Mouse (Mus musculus): ENCODE results near the gene Tnfrsf12a. TPM values are rescaled to one million over a fixed set of nuclear protein-coding genes. Genes with fewer than 3 reads are reported as not detected.

Gene Tnfrsf12a
- total RNA-seq (2021): 1 to 10 TPM; 3.3 to 4.1 TPM

DNA sequence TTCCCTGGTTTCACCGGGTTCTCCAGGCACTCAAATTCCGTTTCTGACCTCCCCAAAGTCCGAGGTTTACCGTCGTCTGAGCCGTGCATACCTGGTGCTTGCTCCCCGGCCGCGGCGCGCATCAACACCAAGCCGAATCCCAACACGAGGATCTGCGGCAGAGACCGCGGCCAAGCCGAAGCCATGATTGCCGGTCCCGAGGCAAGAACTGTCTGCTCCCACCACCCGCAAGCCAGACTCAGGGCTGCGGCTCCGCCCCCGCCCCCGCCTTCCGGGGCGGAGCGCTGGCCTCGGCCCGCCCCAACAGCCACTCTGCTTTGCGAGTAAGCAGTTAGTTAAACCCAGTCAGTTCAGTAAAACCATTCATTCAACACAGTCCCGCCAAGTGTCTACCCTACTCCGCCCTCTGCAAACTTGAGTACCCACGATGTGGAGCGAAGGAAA lies at the start of gene Tnfrsf12a:
TSS of gene Tnfrsf12a (minus strand) at position 233 of the 444 bp plus-strand sequence.
- intact Hi-C loops (cut with DNase I): no loop called here
- peak; percentile 43 to 88 for DNase-seq (ENCODE audit: extremely low spot score in 1 of 2, low spot score in 2 of 2)

DNA sequence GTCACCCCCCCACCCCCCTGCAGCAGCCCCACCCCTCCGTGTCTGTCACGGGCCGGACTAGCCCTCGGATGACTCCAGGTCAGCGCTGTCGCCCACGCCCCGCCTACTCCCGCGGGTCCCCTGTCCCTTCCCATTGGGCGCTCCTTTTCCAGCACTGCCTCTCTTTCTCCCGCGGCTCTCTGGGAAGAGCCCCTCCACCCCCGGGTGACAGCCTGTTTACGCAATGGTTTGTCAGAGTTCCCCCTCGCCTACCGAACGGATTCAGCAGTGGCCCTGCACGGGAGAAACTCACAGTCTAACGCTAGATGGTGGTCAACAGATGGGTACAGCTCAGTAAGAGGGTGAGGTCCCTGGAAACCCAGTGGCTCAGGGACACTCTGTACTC lies 49.5 kb upstream of the Tnfrsf12a start:
- intact Hi-C loops (cut with DNase I): no loop called here
- peak; percentile 59 to 91 for DNase-seq (ENCODE audit: extremely low spot score in 1 of 2, low spot score in 2 of 2)

DNA sequence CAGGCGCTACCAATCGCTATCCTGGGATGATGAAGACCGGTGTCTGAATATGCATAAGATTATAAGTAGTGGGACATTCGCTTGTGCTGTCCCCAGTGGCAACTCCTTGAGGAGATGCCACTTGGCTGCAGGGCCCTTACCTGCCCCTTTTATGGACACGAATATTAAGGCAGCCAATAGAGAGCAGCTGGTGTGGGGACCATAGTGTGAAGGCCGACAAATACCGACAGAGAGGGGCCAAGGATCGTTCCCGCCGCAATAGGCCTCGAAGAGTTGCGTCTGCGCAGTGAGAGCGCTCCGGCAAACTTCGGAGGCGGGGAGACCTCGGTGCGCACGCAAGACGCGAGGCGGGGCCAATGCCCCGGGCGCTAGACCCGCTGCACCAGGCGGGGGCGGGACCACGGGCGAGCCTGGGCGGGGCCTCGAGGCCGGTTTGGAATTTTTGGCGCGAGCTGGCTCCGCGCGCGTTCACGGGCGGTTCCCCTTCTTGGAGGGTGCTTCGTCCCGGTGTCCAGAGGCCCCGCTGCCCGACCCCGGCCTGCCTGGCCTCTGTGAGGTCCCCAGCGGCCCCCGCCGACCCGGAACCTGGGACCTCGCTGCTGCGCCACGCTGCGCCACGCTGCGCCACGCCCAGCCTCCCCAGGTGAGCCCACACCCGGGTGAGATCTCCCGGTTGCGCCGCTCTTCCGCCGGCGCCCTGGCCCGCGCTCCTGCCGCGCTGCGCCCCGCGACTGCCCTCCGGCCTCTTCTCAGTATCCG lies 48.9 kb upstream of the Tnfrsf12a start, which contains the start of gene Pkmyt1:
TSS of gene Pkmyt1 (plus strand) at position 338 of the 759 bp plus-strand sequence.
- intact Hi-C loops (cut with DNase I): no loop called here
- DNase-seq (ENCODE audit: extremely low spot score in 1 of 2, low spot score in 2 of 2): peak; percentile 90 to 97

DNA sequence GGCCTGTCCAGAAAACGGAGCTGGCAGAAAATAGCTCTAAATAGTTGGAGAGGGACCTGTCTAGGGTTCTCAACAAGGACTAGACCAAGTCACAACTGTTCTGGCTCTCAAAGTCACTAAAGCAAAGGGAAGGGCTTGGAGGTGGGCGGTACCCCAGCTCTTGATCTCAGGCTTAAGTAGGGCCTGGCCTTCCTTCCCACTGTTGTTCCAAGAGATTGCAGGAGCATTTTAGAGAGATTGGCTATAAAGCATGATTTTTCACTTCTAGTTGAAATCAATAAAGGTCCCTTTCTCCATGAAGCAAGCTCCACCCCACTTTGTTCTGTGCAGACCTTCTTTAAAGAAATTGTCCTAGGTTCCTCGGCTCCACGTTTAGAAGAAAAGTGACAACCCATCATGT lies 48.2 kb upstream of the Tnfrsf12a start:
- intact Hi-C loops (cut with DNase I): no loop called here
- no peak for DNase-seq (ENCODE audit: extremely low spot score in 1 of 2, low spot score in 2 of 2)

DNA sequence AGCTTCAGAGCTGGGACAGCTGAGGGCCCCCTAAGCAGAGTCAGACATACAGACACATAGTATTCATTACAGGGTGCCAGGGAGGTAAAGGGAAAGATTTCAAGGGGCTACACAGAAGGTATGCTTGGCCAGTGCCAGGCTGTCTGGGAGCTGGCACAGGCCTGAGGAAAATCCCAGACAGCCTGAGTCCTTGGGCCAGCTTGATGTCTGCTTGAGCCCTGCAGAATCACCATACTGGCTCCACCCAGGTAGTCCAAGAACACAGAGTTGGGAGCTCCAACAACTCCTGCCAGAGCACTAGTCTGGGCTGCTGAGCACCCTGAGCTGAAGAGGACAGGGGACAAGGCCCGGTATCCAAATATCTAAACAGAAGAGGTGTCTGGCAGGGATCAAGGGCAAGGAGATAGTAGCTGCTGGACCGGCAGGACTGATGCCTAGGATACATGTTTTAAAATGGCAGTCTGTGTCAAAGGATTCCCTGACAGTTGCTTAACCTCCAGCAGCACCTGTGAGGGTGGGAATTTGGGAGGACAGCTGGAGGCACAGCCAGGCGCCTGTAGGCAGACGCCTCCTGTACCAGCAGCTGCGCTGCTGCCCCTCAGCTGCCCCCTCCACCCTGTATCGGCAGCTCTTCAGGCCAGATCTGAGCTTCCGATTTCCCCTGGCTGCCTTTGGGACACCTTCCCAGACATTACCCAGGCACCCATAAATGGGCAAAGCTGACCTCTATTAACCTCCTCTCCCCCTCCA lies 45.3 kb upstream of the Tnfrsf12a start, which contains the start of gene 1520401A03Rik:
TSS of gene 1520401A03Rik (minus strand) at position 408 of the 750 bp plus-strand sequence.
- DNase-seq (ENCODE audit: extremely low spot score in 1 of 2, low spot score in 2 of 2): no peak
- intact Hi-C loops (cut with DNase I): no loop called here

DNA sequence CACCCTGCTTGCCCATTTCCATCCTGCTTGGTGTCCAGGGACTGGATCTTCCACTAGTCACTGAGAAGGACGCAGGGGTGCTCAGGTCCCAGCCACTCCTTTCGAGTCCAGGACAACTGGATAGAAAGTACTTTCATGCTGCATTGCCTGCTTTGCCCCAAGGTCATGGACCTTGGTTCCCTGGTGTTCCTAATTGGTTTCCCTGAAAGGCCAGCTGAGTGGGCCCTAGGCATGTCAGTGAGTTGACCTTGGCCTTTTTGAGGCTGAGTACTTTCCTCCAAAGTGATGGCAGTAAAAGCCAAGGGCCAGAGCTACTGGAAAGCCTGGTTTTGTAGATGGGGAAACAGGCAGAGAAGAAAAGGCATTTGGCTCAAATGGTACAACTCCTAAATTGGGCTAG lies 44.6 kb upstream of the Tnfrsf12a start:
- intact Hi-C loops (cut with DNase I): no loop called here
- no peak for DNase-seq (ENCODE audit: extremely low spot score in 1 of 2, low spot score in 2 of 2)

DNA sequence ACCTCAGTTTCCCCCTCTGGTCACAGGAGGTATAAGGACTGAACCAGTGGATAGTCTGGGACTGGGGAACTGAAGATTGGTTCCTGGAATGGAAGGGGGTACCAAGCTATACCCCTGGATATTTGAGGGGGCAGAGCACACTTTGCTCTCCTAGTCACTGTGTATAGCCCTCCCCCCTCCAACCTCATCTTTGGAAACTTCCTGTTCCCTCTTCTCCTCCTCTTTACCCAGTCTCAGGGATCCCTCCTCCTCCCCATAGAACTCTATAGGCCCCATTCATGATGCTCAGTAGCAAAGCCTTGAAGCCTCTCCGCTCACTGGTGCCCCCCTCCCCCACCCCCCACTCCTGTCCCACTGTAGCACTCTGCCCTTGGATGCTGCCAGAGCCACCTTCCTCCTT lies 42.2 kb upstream of the Tnfrsf12a start:
- no peak for DNase-seq (ENCODE audit: extremely low spot score in 1 of 2, low spot score in 2 of 2)
- intact Hi-C loops (cut with DNase I): no loop called here

DNA sequence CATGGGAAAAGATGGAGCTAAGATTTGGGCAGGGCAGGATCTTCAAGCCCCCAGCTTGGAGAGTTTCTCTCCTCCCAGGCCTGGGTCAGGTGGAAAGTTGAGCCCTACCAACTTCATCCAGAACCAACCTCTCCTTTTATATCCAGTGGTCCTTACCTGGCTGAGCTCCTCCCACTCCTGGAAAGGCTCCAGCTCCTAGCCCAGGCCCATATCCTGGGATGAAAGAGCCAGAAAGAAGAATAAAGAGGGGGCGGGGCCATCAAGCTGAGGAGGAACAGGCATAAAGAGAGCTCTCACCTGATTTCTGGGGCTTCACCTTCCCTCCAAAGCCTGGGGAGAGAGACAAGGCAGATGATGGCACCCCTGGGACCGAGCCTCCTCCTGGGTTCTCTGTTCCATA lies 39.7 kb upstream of the Tnfrsf12a start:
- no peak for DNase-seq (ENCODE audit: extremely low spot score in 1 of 2, low spot score in 2 of 2)
- intact Hi-C loops (cut with DNase I): no loop called here

DNA sequence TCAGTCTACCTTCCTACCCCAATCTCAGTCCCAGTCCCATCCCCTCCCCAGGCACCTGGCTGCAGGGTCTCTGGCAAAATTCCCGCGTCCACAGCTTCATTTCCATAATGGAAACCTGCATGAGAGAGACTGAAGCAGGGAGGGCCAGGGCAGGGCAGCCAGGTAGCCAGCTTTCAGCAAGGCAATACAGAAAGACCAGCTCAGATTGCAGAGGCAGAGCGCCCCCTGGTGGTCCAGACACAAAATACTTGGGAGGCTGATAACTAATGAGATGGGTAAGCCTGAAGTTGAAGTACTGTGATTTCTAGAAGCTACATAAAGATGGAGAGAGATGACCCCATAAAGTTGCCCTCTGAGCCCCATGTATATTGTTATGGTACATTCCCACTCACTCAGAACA lies 28.9 kb upstream of the Tnfrsf12a start:
- intact Hi-C loops (cut with DNase I): loop anchor here (5.0 to 10.0 kb wide), 2 partner anchors 134 to 511 kb away; partner anchors contain the start of gene Zfp40
- DNase-seq (ENCODE audit: extremely low spot score in 1 of 2, low spot score in 2 of 2): peak; percentile 47 to 82

DNA sequence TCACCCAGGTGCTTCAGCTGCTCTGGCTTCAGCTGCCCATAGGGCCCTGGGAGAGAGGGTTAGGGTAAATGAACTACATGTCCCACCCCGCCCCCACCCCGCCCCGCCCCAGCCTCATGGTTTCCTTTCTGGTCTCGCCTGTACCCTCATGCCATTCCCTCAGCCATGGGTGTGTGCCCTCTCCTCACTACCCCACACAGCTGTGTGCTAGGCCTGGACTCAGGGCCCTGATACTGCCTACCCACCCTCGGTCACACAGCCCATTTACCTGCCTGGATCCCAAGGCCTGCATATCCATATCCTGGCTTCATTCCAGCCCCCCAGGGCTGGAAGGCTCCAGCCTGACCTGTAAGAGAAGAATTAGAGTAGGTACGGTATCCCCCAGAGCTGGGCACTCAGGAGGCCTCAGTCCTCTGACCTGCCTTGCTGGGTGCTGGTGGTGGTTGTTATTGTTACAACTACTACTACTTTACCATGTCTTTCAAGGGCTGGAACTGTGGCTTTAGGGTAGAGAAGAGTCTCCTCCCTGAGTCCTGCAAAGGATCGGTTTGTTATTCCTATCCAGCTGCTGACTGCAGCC lies 28.3 kb upstream of the Tnfrsf12a start:
- DNase-seq (ENCODE audit: extremely low spot score in 1 of 2, low spot score in 2 of 2): no peak
- intact Hi-C loops (cut with DNase I): loop anchor here (5.0 to 10.0 kb wide), 2 partner anchors 133 to 511 kb away; partner anchors contain the start of gene Zfp40

DNA sequence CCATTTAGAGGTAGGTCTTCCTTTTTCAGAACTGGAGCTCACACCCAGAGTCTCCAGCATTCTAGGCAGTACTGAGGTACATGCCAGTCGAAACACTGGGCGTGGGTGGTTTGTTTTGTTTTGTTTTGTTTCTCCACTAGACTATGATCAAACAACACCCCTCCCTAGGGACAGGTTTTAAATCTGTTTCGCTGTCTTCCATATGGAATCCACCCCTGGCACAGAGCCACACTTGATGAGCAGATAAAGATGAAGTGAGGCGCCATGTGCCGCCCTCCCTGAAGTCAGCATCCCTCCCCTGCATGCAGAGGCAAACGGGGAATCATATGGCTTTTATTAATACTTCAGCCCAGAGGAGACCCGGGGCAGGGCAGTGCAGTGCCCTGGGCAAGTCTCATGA lies 27.5 kb upstream of the Tnfrsf12a start:
- DNase-seq (ENCODE audit: extremely low spot score in 1 of 2, low spot score in 2 of 2): peak in 1 of 2 experiments; percentile 63
- intact Hi-C loops (cut with DNase I): loop anchor here (5.0 to 10.0 kb wide), 2 partner anchors 132 to 510 kb away; partner anchors contain the start of gene Zfp40

DNA sequence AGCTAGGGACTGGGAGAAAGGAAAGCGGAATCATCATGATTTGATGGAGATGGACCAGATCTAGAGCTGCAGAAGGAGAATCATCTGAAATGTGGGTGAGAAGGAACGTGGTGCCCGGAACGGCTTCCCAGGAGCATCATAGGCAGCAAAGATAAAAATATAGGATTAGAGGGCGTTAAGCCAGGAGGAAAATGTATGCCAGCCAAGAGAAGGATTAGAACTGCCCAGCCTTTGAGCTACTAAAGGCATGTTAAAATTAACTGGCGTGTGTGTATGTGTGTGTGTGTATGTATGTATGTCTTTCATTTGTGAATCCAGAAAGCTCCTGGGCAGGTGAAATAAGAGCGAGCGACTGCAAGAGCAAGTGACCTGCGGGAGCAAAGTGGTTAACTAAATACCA lies 26.0 kb upstream of the Tnfrsf12a start:
- intact Hi-C loops (cut with DNase I): loop anchor here (10.0 kb wide), 1 partner anchor 508 kb away; the partner anchor contains the start of gene Zfp40
- DNase-seq (ENCODE audit: extremely low spot score in 1 of 2, low spot score in 2 of 2): no peak

DNA sequence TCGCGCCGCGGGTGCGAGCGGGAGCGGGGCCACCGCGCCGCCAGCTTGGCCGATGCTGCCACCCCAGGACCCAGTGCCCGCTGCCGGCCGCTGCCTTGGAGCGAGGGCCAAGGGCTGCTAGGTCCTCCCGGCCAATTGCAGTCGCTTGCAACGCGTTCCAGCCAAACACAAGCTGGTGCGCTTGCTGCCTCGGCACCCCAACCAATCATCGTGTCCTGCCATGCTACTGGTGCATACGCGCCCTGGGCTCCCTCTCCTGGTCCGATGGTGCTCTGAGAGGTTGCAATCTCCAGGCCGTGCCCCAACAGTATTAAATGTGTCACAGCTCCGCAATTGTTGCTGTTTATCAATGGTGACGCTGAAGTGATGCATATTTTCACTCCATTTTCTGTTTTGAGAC lies 22.8 kb upstream of the Tnfrsf12a start:
- peak; percentile 88 to 94 for DNase-seq (ENCODE audit: extremely low spot score in 1 of 2, low spot score in 2 of 2)
- intact Hi-C loops (cut with DNase I): loop anchor here (10.0 kb wide), 1 partner anchor 505 kb away; the partner anchor contains the start of gene Zfp40

DNA sequence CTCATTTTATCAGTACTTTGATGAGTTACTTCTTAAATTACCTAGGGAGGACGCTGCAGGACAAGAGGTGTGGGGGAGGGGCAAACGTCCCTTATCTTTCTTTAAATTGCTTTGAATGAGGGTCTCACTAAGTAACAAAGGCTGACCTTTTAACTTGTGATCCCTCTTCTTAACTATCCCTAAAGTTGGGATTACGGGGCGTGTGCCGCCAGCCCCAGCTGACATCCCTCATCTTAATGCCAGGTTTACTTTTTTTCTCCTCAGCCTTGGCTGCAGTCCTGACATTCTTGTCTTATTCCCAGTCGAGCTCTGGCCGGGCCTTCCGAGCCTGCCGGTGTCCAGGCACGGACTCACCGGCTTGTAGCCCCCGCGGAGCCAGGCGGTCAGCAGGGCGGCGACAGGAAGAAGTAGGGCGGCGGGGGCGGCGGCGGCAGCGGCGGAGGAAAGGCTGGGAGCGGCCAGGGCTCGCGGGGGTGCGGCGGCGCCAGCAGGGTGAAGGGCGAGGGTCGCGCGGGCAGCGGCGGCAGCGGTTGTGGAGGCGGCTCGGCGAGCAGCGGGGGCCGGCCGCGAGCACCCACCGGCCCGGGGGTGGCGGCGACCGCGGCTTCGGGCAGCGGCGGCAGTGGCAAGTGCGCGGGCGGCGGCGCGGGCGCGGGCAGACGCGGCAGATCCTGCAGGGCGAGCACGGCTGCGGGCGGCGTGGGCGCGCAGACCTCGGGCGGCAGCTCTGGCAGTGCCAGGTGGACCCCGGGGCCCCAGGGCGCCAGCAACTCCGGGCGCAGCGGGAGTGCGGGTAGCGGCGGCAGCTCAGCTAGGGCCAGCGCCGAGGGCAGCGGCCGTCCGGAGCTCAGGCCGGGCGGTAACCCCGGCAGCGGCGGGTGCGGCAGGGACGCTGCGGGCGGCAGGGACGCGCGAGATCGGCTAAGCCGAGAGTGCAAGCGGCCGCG lies 22.1 kb upstream of the Tnfrsf12a start:
- peak in 1 of 2 experiments; percentile 82 for DNase-seq (ENCODE audit: extremely low spot score in 1 of 2, low spot score in 2 of 2)
- intact Hi-C loops (cut with DNase I): loop anchor here (10.0 kb wide), 1 partner anchor 505 kb away; the partner anchor contains the start of gene Zfp40

DNA sequence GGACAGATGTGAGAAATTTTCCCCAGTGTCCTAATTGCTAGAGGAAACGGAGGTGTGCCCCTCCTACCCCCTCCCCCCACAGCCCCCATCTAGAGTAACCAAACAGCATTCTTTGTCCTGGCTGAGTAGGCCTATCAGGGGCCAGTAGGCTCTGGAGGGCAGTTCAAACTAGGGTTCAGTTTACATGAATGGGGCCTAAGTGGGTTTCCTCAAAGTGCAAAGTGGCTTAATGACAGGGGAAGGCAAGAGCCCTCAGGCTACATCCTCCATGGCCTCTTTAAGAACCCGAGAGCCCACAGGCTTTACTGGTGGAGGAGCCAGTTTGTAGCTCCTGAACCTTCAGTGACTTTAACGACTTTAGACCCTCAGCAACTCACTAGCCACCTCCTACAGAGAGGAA lies 18.5 kb upstream of the Tnfrsf12a start:
- no peak for DNase-seq (ENCODE audit: extremely low spot score in 1 of 2, low spot score in 2 of 2)
- intact Hi-C loops (cut with DNase I): no loop called here

DNA sequence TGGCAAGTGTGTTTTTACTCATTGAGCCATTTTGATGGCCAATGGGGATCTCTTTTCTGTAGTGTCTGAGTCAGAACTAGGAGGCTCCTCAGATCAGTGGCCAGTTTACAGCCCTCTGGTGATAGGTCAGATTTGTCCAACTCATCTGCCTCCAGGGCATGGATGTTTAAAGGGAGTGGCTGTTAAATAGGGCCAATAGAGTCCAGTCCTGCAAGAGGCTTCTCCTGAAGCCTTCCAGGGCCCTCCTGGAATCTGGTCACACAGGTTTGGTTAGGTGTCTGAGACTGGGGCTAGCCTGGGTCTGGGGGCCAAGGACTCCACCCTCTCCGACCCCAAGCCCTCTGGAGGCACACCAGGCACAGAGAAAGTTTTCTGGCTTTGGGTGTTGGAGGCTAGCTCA lies 17.2 kb upstream of the Tnfrsf12a start:
- no peak for DNase-seq (ENCODE audit: extremely low spot score in 1 of 2, low spot score in 2 of 2)
- intact Hi-C loops (cut with DNase I): no loop called here

DNA sequence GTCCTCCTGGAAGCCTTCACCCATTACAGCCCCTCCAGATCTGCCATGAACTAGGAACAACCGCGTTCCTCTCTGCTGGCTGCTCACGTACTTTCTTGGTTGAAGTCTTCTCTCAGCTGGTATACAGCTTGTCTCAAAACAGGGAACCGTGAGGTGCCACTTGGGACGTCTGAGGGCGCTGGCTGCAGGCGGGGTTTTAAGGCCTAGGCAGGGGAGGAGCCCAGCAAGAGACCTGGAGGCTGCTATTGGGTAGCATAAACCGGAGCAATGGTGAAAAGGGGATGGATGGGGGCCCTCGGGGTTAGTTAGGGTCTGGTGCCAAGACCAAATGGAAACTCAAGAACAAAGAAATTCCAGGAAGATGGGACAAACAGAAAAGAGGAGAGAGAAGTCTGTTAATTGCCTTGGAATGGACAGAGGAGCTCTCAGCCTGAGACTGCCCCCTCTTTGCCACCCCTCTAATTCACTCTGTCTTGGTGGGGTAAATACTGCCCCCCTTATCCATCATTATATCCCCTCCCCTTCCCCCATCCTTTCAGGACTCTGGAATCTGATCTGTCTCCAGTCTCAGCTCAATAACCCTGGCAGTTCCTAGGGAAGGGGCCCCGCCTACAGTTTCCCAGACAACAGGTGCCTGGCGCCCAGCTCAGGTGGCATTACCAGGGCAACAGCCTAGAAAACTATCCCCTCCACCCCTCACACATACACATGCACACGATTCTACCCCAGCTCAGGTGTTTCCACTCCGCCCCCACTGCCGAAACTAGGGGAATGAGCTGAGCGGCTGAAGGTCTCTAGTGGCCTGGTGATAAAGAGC lies 6.8 kb upstream of the Tnfrsf12a start, which contains the start of gene Cldn9:
TSS of gene Cldn9 (minus strand) at position 171 of the 817 bp plus-strand sequence.
- no peak for DNase-seq (ENCODE audit: extremely low spot score in 1 of 2, low spot score in 2 of 2)
- intact Hi-C loops (cut with DNase I): no loop called here
